Mouse (Mus musculus): ENCODE measurements around the gene Cdc42. TPM values are rescaled to one million over a fixed set of nuclear protein-coding genes. Genes with fewer than 3 reads are reported as not detected.
A peak's percentile ranks its signal among the peaks of the same experiment; 100 is the strongest.

Cdc42 gene
- polyA plus RNA-seq, 1 experiment from 2014 or later: 592 TPM

DNA sequence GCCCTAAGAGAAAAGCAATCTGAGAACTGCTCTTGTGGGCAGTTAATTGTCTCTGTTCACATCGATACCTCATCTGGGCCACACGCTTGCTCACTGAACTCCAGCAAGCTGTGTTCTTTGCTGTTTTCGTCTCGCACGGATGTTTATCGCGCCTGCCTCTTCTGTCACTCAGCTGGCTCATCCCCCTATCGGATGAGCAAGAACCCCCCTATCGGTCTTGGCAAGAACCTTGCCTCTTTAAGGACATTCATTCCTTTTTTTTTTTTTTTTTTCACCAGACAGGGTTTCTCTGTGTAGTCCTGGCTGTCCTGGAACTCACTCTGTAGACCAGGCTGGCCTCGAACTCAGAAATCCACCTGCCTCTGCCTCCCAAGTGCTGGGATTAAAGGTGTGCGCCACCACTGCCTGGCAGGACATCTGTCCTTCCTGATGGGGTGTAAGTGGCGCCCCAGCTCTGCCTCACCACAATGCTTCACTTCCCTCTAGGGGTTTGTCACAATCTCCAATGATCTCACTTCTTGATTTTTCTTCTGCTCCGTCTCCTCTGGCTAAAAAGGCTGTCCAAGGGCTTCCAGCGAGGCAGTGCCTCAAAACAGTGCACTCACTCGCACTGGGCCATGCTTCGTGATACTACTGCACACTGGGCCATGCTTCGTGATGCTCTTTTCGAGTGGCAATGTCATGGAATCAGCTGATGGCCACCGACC is 8.0 kb upstream of the Cdc42 start:
- Histone ChIP-seq H3K27me3 (ENCODE audit: insufficient read depth, poor library complexity, severe bottlenecking) (no peaks in the 10 kb centered on the region), H3K36me3 (no peaks in the 10 kb centered on the region), H3K27ac (no peak overlapping the region), H3K4me1 (replicated peaks) (peaks cover 18% of the 10 kb centered on the region), H3K9me3 (no peaks in the 10 kb centered on the region), H3K4me3 (no peak overlapping the region)
- no peak for DNase-seq (ENCODE audit: low spot score)
- 88% methylated on average over 19 of the region's 19 CpGs for WGBS

DNA sequence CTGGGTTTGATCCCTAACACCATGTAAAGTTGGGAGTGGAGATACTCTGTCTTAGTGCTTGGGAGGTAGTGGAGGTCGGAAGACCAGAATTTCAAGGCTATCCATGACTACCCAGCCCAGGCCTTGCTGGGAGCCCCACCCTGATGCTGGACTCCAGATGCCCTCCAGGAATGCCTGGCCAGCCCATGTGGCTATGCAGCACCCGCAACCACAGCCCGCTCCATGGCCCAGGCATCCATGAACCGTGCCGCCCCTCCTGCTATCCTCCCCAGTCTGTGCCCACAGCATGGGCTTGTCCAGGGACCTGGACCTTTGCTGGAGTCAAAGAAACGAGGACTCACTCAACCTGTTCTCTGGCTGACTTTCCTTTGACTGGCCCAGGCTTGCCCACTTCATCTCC is 7.3 kb upstream of the Cdc42 start:
- no peak overlapping the region for H3K4me3 ChIP-seq
- WGBS: 91% methylated on average over 6 of the region's 6 CpGs
- no peaks in the 10 kb centered on the region for H3K9me3 ChIP-seq
- H3K27ac ChIP-seq: no peak overlapping the region
- no peak for DNase-seq (ENCODE audit: low spot score)
- no peaks in the 10 kb centered on the region for H3K36me3 ChIP-seq
- H3K4me1 ChIP-seq (replicated peaks): peaks cover 11% of the 10 kb centered on the region
- no peaks in the 10 kb centered on the region for H3K27me3 ChIP-seq (ENCODE audit: insufficient read depth, poor library complexity, severe bottlenecking)

DNA sequence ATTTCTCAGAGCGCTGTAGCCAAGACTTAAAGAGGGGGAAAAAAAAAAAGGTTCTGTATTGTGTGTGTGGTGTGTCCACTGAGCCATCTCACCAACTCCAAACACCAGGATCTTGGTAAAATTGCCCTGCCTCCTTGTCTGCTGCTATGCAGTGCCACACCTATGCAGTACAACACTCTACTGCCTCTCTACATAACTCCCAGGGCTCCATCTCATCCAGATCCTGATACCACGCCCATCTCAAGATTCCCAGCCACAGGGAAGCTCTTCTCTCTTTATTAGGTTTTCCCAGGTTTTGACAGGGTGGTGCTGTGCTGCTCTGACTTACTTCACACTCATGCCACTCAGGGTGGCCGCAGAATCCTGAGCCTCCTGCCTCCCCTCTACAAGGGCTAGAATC is 3.5 kb upstream of the Cdc42 start:
- WGBS: 69% methylated on average over 3 of the region's 3 CpGs
- no peak for DNase-seq (ENCODE audit: low spot score)

DNA sequence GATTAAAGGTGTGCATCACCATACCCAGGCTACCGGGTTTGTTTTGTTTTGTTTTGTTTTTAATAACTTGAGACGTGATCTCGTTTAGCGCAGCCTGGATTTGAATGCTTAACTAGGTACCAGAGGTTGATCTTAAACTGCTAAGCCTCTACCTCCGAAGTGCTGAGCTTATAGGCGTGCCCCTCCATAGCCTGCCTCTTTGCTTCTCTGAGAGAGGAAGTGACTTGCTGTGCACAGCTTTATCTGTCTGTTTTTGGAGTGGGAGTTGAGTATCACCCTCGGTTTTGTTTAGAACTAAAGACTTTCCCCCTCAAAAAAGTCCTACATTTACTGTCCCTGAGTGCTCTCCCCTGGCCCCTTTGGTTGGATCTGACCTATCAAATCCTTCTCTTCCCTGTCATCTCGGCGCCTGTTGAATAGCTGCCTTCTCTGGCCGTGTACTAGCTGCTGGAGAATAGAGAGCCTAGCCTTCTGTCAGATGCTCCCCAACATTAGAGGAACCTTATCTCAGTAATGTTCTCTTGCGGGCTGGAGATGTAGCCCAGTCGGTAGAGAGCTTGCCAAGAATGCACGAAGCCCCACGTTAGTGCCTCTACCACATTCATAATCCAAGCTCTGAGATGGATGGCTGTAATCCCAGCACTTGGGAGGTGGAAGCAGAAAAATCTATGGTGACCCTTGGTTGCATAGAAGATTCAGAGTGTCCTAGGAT is 927 bp upstream of the Cdc42 start:
- no peaks in the 10 kb centered on the region for H3K9me3 ChIP-seq
- H3K36me3 ChIP-seq: no peaks in the 10 kb centered on the region
- 66% methylated on average over 14 of the region's 14 CpGs for WGBS
- peaks cover 28% of the 10 kb centered on the region for H3K4me1 ChIP-seq (replicated peaks)
- 0 out of 2 replicates have a peak overlapping the region, but pooled peaks have one; percentile 100 for H3K27ac ChIP-seq
- H3K4me3 ChIP-seq: peak overlapping the region; percentile 96; the same call in 1 of the 2 replicates
- no peaks in the 10 kb centered on the region for H3K27me3 ChIP-seq (ENCODE audit: insufficient read depth, poor library complexity, severe bottlenecking)
- no peak for DNase-seq (ENCODE audit: low spot score)

More for the DNA sequence above, 3.5 kb upstream of the Cdc42 start:
- Histone ChIP-seq H3K27ac (no peak overlapping the region), H3K36me3 (no peaks in the 10 kb centered on the region), H3K27me3 (ENCODE audit: insufficient read depth, poor library complexity, severe bottlenecking) (no peaks in the 10 kb centered on the region), H3K4me1 (replicated peaks) (peaks cover 5% of the 10 kb centered on the region), H3K4me3 (no peak overlapping the region), H3K9me3 (no peaks in the 10 kb centered on the region)

DNA sequence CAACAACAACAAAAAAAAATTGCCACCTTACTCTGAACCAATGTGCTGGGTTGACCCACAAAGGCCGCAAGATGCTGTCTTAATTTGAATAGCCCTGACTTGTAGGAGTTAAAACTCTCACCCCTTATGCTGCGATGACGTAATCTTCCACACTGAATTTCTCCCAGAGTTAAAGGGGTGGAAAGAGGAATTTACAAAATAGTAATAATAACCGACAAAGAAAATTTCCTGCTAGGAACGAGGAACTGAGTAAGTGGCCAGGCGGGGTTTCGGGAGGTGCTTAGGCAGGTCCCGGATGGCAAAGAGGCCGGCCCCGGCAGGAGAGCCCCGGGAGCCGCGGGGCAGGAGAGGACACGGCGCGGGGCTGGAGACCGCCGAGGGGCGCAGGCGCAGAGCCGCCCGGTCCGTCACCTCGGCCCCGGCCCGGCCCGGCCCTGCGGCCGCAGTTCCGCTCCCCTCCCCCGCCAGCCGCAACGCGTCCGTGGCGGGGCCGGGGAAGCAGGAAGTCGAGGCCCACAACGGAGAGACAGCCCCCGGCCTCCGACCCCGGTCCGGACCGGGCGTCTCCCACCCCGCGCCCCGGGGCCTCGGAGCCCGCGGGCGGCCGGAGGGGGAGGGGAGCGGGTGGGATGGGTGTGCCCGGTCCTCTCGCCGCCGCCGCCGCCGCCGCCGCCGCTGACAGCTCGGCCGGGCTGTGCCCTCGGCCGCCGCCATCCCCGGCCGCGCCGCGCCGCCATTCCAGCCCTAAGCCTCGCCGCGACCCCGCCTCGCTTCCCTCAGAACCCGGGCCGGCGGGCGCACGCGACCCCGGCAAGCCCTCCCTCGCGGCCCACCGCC is 628 bp downstream of the Cdc42 start:
- peak overlapping the region; percentile 96 for H3K4me3 ChIP-seq
- H3K27me3 ChIP-seq (ENCODE audit: insufficient read depth, poor library complexity, severe bottlenecking): no peaks in the 10 kb centered on the region
- peak overlapping the region; percentile 100 for H3K27ac ChIP-seq
- DNase-seq (ENCODE audit: low spot score): peak; percentile 71
- H3K36me3 ChIP-seq: no peaks in the 10 kb centered on the region
- under 1% methylated on average over 87 of the region's 90 CpGs for WGBS
- peaks cover 36% of the 10 kb centered on the region for H3K4me1 ChIP-seq (replicated peaks)
- no peaks in the 10 kb centered on the region for H3K9me3 ChIP-seq

DNA sequence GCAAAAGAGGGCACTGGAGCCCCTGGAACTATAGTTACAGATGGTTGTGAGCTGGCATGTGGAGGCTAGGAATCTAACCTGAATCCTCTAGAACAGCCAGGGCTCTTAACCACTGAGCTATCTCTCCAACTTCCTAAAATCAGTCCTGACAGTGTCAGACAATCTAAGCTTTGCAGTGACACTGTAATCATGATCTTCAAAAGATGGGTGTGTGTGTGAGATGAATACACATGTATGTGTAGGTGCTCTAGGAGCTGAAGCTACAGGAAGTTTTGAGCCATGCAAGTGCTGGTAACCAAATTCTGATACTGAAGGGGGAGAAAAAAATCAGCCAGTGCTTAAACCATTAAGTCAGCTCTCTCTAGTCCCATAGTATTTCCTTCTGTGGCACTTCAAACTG is 6.9 kb downstream of the Cdc42 start:
- Histone ChIP-seq H3K36me3 (peaks cover 31% of the 10 kb centered on the region), H3K27me3 (ENCODE audit: insufficient read depth, poor library complexity, severe bottlenecking) (no peaks in the 10 kb centered on the region), H3K4me3 (no peak overlapping the region), H3K9me3 (no peaks in the 10 kb centered on the region), H3K4me1 (replicated peaks) (peaks cover 28% of the 10 kb centered on the region), H3K27ac (no peak overlapping the region)
- no peak for DNase-seq (ENCODE audit: low spot score)

DNA sequence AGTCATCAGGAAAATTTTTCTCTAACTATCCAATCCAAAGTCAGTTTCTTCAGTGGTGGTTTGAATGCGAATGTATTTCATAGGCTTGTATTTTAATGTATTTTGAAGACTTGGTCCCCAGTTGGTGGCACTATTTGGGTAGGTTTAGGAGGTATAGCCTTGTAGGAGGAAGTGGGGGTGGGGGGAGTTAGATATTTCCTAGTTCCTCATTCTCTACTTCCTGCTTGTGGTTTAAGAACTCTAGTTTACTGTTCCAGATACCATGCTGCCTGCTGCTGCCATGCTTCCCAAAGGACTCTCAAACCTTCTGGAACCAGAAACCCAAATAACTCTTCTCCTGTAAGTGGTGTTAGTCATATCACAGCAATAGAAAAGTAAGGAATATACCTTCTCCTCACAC is 11.7 kb downstream of the Cdc42 start:
- H3K27ac ChIP-seq: no peak overlapping the region
- no peaks in the 10 kb centered on the region for H3K4me1 ChIP-seq (replicated peaks)
- H3K27me3 ChIP-seq (ENCODE audit: insufficient read depth, poor library complexity, severe bottlenecking): no peaks in the 10 kb centered on the region
- H3K9me3 ChIP-seq: no peaks in the 10 kb centered on the region
- WGBS: 92% methylated on average over 1 of the region's 1 CpGs
- H3K36me3 ChIP-seq: peaks cover 45% of the 10 kb centered on the region
- no peak for DNase-seq (ENCODE audit: low spot score)
- no peak overlapping the region for H3K4me3 ChIP-seq

DNA sequence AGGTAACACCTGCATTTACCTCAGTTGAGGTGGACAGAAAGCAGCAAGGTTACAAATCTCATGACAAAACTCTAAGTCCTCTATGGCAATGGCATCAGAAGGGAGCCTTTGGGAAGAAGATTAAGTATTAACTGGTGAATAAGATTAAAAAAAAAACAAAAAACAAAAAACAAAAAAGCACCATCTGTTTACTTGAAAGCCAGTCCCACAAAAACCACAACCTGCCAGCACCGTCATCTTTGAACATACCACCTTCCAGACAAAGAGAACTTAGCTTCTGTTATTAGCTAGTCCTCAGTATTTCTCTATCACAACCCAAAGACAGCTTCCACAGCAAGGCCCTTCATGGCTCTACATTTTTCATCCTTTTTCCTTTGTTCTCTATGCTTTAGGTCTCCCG is 12.4 kb downstream of the Cdc42 start:
- DNase-seq (ENCODE audit: low spot score): no peak
- Histone ChIP-seq H3K4me1 (replicated peaks) (no peaks in the 10 kb centered on the region), H3K27me3 (ENCODE audit: insufficient read depth, poor library complexity, severe bottlenecking) (no peaks in the 10 kb centered on the region), H3K27ac (no peak overlapping the region), H3K4me3 (no peak overlapping the region), H3K36me3 (peaks cover 44% of the 10 kb centered on the region), H3K9me3 (no peaks in the 10 kb centered on the region)
- 93% methylated on average over 2 of the region's 2 CpGs for WGBS

DNA sequence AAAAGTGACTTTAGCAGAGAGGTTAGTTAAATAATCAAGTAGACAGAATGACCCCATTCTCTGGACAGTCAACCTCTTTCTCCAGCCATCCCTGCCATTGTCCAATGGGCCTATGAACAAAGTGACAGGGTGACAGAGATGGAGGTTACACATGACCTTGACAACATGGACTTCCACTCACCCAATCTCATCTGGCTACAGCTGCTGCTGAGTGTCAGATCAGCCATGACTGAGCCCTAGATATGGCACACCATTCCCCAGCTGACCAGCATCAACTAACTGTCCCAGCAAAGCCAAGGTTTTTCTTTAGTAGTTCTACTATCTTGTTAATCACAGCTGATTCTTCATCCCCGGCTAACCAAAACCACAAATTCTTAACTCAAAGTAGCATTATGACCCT is 14.7 kb downstream of the Cdc42 start:
- H3K27ac ChIP-seq: no peak overlapping the region
- 96% methylated on average over 1 of the region's 1 CpGs for WGBS
- no peak for DNase-seq (ENCODE audit: low spot score)
- no peaks in the 10 kb centered on the region for H3K27me3 ChIP-seq (ENCODE audit: insufficient read depth, poor library complexity, severe bottlenecking)
- H3K4me1 ChIP-seq (replicated peaks): no peaks in the 10 kb centered on the region
- peaks cover 44% of the 10 kb centered on the region for H3K36me3 ChIP-seq
- no peaks in the 10 kb centered on the region for H3K9me3 ChIP-seq
- H3K4me3 ChIP-seq: no peak overlapping the region

DNA sequence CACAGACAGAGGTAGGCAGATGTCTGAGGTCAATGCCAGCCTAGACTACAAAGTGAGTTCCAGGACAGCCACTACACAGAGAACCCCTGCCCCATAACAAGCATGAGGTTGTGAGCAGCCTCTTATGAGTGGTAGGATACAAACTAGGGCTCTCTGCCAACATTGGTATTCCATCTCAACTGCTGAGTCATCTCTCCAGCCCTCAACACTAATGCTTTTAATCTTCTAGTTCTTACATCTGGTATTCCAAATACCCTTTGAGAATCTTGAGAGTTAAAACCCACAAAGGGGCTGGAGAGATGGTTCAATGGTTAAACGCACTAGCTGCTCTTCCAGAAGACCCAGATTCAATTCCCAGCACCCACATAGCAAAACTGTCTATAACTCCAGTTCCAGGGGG is 18.1 kb downstream of the Cdc42 start:
- H3K9me3 ChIP-seq: no peaks in the 10 kb centered on the region
- H3K27ac ChIP-seq: no peak overlapping the region
- DNase-seq (ENCODE audit: low spot score): no peak
- no peaks in the 10 kb centered on the region for H3K4me1 ChIP-seq (replicated peaks)
- H3K4me3 ChIP-seq: no peak overlapping the region
- no peaks in the 10 kb centered on the region for H3K27me3 ChIP-seq (ENCODE audit: insufficient read depth, poor library complexity, severe bottlenecking)
- peaks cover 35% of the 10 kb centered on the region for H3K36me3 ChIP-seq
- 94% methylated on average over 1 of the region's 1 CpGs for WGBS

DNA sequence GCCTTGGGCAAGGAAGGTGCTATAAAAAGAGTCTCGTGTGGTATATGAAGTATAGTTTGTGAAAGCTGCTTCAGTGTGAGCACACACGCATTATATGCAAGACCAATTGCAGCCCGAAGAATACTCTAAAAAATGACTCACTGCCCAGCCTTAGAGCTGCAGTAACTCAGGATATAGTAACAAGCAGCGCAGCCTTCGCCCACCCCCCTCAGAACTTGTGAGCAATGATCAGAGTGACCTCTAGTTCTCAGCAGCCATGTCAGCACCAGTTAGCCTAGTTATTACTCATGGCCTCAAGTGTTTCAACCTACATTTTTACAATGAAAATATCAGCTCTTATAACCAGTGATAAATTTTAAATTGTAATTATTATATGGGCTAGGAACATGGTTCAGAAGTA is 21.1 kb downstream of the Cdc42 start:
- Histone ChIP-seq H3K4me1 (replicated peaks) (no peaks in the 10 kb centered on the region), H3K36me3 (peaks cover 56% of the 10 kb centered on the region), H3K27ac (no peak overlapping the region), H3K27me3 (ENCODE audit: insufficient read depth, poor library complexity, severe bottlenecking) (no peaks in the 10 kb centered on the region), H3K4me3 (no peak overlapping the region), H3K9me3 (no peaks in the 10 kb centered on the region)
- 93% methylated on average over 5 of the region's 5 CpGs for WGBS
- DNase-seq (ENCODE audit: low spot score): no peak

DNA sequence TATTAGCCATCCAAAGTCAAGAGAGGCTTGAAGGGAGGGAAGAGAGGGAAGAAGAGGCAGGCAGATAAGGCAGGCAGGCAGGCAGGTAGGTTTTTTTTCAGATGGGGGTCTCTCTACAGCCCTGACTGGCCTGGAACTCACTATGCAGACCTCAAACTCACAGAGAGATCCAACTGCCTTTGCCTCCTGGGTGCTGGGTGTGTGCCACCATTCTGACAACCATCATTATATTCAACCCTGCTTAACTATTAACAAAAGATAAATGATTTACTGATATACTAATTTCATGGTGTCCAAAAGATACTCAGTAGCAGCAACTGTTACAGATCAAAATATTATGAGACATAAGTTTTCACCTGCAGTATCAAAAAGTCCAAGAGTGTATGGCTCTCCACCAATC is 25.5 kb downstream of the Cdc42 start:
- no peak for DNase-seq (ENCODE audit: low spot score)
- Histone ChIP-seq H3K36me3 (peaks cover 91% of the 10 kb centered on the region), H3K4me3 (no peak overlapping the region), H3K27me3 (ENCODE audit: insufficient read depth, poor library complexity, severe bottlenecking) (no peaks in the 10 kb centered on the region), H3K4me1 (replicated peaks) (no peaks in the 10 kb centered on the region), H3K9me3 (no peaks in the 10 kb centered on the region), H3K27ac (no peak overlapping the region)

DNA sequence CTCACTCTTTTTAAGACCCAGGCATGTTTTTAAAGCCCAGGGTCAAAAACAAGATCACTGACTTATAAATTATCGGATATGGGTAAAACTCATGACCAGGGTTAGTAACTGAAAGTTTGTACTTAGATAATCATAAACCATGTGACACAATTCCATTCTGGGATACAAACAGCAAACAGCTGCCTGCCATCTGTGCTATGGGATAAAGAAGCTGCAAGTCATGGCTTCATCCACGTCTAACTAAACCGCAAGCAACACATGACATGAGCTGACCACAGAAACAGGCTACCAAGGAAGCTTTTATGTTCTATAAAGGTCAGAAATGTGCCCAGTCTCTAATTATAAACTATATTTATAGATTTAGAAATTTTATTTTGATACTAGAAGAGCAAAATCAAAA is 31.0 kb downstream of the Cdc42 start:
- Histone ChIP-seq H3K27me3 (ENCODE audit: insufficient read depth, poor library complexity, severe bottlenecking) (no peaks in the 10 kb centered on the region), H3K4me1 (replicated peaks) (no peaks in the 10 kb centered on the region), H3K27ac (no peak overlapping the region), H3K36me3 (peaks cover 94% of the 10 kb centered on the region), H3K9me3 (no peaks in the 10 kb centered on the region), H3K4me3 (no peak overlapping the region)
- DNase-seq (ENCODE audit: low spot score): no peak
- WGBS: 93% methylated on average over 3 of the region's 3 CpGs

Data from hindbrain, embryonic 10.5 days (tissue).